Mouse (Mus musculus) bone marrow, adult 2 months (tissue): Measurements from ENCODE around the gene Ttll6. TPM values are rescaled to one million over a fixed set of nuclear protein-coding genes. Genes with fewer than 3 reads are reported as not detected.

Experiments
- H3K27ac ChIP-seq: fragments of 200-500 bp; 2 replicates; pipeline ENCODE4 v1.5.1; 2012; ENCODE audit warnings: low read depth, mild to moderate bottlenecking, control low read depth, inconsistent platforms, low read length; ENCODE audit not compliant: control insufficient read depth, poor library complexity, insufficient read depth
- H3K4me1 ChIP-seq: fragments of 200-500 bp; 2 replicates; pipeline ENCODE4 v1.6.1; 2011; ENCODE audit warnings: low read length; ENCODE audit not compliant: control insufficient read depth, insufficient read depth
- H3K4me3 ChIP-seq: fragments of 200-500 bp; replicated peaks from 2 replicates; pipeline ENCODE3; 2011; ENCODE audit warnings: mild to moderate bottlenecking, low read depth, low read length, control low read depth; ENCODE audit not compliant: control insufficient read depth
- CTCF ChIP-seq: fragments of 200-500 bp; IDR thresholded peaks from 2 replicates; pipeline ENCODE4 v1.5.1; 2011; ENCODE audit warnings: low read length, control low read depth; ENCODE audit not compliant: control insufficient read depth, insufficient read depth
- POLR2A ChIP-seq: fragments of 200-500 bp; IDR thresholded peaks from 2 replicates; pipeline ENCODE4 v1.6.1; 2011; ENCODE audit warnings: low read depth, mild to moderate bottlenecking, control low read depth, low read length, borderline replicate concordance; ENCODE audit not compliant: control insufficient read depth
- WGBS: fragments of 180-500 bp; shearing (Covaris S2); methylation state at CpG from one replicate; pipeline ENCODE4 v1.1.7; 2018; 5-methylcytosine and 5-hydroxymethylcytosine counted together
- polyA plus RNA-seq: library from polyadenylated mRNA; stranded (reverse); fragments of >200 nt; gene quantifications from 2 replicates; pipeline ENCODE4 v1.2.4, GENCODE M21; 2011; ENCODE audit warnings: low replicate concordance; ENCODE audit not compliant: missing spikeins, insufficient read depth, insufficient read length

Ttll6 gene
- polyA plus RNA-seq, 1 experiment, result not detected

DNA sequence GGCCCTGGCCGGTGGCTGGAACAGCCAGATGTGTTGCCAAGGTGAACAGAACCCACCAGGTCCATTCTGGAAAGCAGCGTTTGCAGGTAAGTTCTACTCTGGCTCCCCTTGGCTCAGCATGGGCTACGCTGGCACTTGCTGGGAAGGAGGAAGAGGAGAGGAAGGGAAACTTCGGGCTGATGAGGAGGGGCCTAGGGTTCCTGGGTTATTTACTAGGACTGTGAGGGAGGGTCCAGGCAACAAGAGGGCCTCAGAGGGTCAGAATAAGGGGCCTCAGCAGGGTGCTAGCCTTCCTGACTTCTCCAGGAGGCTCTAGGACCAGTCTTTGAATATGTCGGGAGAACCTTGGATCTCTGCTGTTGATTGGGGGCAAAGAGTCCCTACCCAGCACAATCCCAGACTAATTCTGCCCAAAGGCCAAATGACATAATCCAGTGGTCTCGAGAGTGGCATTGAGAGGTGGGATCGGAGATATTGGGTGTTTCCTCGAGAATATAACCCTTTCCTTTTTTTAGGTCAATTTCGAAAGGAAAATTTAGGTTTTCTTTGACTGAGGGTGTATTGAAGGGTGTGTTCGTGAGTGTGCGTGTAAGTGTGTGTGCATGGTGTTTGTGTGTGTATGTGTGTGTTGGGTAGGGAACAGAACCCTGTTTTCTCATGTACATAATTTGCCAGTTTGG, 61.5 kb downstream of the Ttll6 start:
- Histone ChIP-seq H3K4me3 (no peak overlapping the region), H3K27ac (no peak overlapping the region), H3K4me1 (no peaks in the 10 kb centered on the region)
- TF ChIP-seq CTCF, result no peak
- no peak for TF ChIP-seq POLR2A
- 12% methylated on average over 11 of the region's 11 CpGs for WGBS

DNA sequence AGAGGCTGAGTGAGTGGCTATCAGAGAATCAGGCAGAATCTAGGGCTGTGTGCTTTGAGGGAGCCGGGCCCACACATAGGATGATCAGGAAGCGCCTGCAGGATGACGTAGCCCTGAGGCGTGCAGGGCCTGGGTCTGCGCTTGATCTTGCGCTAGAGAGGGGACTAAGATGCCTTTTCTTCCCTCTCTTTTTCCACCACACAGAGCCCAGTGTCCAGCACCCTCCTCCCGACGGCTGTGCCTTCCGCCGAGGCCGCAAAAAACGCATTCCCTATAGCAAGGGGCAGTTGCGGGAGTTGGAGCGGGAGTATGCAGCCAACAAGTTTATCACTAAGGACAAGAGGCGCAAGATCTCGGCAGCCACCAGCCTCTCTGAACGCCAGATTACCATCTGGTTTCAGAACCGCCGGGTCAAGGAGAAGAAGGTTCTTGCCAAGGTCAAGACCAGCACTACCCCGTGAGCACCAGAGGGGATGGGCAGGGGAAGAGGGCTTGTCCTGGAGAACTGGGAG, 62.2 kb downstream of the Ttll6 start:
- no peak overlapping the region for H3K4me3 ChIP-seq
- TF ChIP-seq POLR2A (no peak), CTCF (no peak)
- H3K4me1 ChIP-seq, result no peaks in the 10 kb centered on the region
- 11% methylated on average over 20 of the region's 20 CpGs for WGBS
- H3K27ac ChIP-seq, result no peak overlapping the region

DNA sequence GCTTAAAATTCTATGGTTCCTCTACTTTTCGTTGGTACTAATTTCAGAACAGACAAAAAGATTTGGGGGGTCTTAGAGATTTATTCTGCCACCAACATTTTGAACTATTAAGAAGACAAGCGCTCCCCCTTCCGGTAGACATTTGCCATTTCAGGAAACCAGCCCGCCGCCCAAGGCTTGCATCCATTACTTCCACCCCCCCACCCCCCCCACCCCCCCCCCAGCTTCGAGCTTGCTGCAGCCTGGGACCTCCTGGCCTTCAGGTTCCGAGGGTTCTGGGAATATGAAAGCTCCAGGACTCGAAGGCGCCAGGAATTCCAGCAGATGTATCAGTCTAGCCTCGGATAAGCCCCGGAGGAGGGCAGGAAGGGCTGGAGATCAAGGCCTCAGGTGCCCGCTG, 65.1 kb downstream of the Ttll6 start:
- Histone ChIP-seq H3K27ac (no peak overlapping the region), H3K4me1 (no peaks in the 10 kb centered on the region), H3K4me3 (no peak overlapping the region)
- WGBS, result 3% methylated on average over 12 of the region's 12 CpGs
- TF ChIP-seq POLR2A (no peak), CTCF (no peak)

DNA sequence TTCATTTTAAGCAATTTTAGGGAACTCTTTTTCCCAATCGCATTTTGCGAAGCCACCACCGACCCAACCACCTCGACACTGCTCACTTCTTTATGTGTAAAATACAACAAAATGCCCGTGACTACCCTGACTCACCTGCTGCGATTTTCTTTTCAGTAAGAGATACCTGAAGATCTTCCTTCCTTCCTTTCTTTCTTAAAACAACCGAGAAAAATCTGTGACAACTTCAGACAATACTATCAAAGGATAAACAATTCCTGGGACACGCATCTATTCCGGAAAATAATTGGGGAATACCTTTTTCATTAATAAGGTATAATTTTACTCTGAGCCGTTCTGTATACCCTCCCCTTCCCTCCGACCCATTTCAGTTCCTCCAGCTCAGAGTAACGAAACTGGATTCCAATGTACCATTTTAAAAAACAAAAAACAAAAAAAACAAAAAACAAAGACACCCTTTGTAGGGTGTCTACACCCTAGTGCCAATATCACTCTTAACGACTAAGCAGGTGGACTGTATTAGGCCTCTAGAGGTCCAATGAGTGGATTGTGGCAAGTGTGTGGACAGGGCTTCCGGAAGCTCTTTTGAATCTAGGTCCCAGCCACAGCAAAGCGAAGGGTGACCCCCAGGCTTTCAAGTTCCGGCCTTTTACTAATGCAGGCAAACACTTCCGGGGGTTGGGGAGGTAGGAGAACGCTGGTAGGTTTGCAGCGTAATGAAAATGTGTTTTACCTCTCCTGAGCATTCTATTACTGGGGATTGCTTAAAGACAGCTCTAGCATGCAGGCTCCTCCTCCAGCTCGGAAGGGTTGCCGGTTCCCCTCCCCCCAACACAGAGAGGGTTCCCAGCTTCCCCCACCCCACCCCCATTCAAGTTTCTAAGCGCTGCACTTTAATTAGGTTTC, 65.8 kb downstream of the Ttll6 start:
- no peaks in the 10 kb centered on the region for H3K4me1 ChIP-seq
- TF ChIP-seq CTCF (no peak), POLR2A (no peak)
- 4% methylated on average over 22 of the region's 22 CpGs for WGBS
- no peak overlapping the region for H3K4me3 ChIP-seq
- H3K27ac ChIP-seq, result no peak overlapping the region

DNA sequence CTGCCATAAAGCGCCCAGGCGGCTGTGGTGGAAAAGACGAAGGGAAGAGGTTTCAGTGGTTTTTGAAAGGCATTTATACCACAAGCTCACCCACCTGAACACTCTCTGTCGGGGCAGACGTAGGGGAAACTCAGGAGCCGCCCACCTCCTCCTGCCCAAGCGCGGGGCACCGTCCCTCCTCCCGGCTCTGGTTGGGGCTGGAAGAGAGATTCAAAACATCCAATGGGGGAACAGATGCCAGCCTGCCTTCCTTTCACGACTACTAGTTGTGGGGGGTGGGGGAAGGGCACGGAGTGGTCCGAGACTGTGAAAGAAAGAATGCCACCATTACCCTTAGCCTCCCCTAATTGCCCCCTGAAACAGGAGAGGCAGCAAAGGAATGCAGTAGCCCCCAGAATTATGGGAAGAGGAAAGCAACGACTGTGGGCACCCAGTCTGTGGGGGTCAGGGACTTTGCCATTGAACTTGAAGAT, 66.6 kb downstream of the Ttll6 start:
- Histone ChIP-seq H3K27ac (no peak overlapping the region), H3K4me3 (no peak overlapping the region), H3K4me1 (no peaks in the 10 kb centered on the region)
- TF ChIP-seq POLR2A (no peak), CTCF (no peak)
- 1% methylated on average over 14 of the region's 14 CpGs for WGBS

DNA sequence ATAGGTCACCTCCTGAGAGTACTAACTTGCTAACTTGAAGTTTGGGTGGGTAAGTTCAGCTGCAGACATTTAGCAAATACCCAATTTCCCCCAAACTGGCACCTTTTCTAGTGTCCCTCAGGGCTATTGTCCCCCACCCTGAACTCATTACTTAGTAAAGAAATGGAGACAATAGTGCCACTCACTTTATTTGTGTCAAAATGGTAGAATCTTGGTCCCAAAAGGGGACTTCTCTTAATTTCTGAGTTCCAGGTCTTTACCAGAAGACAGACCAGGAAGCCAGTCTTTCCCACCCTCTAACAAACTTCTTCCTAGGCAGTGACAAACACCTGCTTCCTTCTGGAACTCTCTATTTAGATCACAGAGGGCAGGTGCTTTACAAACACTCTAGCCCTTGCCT, 68.2 kb downstream of the Ttll6 start:
- H3K4me3 ChIP-seq, result no peak overlapping the region
- H3K27ac ChIP-seq, result no peak overlapping the region
- TF ChIP-seq POLR2A, result no peak
- TF ChIP-seq CTCF, result no peak
- no peaks in the 10 kb centered on the region for H3K4me1 ChIP-seq

DNA sequence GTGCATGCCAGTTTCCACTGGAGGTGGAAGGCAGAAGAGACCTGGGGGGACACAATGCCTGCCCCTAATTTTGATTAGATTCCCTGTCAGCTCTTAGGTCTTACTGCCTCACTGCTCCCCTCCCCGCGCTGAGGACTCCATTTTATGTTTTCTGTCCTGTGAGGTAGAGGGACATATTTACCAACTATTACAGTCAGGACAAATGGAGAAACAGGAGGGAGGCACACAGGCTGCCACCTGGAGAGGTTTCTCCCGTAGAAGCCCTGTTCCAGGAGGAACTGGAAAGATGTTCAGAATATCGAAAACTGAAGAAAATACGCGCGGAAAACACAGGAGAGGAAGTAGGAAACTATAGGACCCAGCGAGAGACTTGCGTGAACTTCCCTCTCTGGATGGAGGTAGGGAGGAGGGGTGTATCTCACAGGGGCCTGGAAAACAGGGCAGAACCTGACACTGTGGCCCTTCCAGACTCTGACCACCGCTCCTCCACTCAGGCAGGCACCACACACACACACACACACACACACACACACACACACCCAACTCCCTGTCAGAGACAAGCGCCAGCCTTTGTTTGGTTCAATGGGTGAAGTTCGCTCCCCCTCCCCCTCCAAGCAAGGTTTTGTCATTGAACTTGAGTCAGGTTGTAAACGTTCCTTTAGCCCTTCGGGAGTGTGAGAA, 69.0 kb downstream of the Ttll6 start:
- H3K27ac ChIP-seq, result no peak overlapping the region
- H3K4me1 ChIP-seq, result no peaks in the 10 kb centered on the region
- no peak overlapping the region for H3K4me3 ChIP-seq
- WGBS, result 3% methylated on average over 14 of the region's 14 CpGs
- TF ChIP-seq CTCF (no peak), POLR2A (no peak)
